Mouse (Mus musculus) heart, postnatal 10 days (tissue): ENCODE data around the gene Slc47a1. TPM values are rescaled to one million over a fixed set of nuclear protein-coding genes. Genes with fewer than 3 reads are reported as not detected.
"Not testable (repeated sequence)": the region's sequence is repeated elsewhere in the genome, so short reads cannot be mapped to it uniquely, and the experiment has no call there.

ENCODE experiments used
- DNase-seq, 2 experiments: peaks; one replicate each; pipeline ENCODE4 v3.0.0; 2021
- intact Hi-C: fragments of 180-260 bp; cut with DNase I; formaldehyde crosslinking; loops from one replicate; pipeline ENCODE4 v1.15.1; 2025
- total RNA-seq, 2 experiments: library from RNA; stranded (reverse); gene quantifications; 2 replicates each; pipeline ENCODE4 v1.2.3; 2021

Slc47a1 gene
- total RNA-seq, 2 experiments from 2014 or later, result 34.7 to 35.6 TPM

DNA sequence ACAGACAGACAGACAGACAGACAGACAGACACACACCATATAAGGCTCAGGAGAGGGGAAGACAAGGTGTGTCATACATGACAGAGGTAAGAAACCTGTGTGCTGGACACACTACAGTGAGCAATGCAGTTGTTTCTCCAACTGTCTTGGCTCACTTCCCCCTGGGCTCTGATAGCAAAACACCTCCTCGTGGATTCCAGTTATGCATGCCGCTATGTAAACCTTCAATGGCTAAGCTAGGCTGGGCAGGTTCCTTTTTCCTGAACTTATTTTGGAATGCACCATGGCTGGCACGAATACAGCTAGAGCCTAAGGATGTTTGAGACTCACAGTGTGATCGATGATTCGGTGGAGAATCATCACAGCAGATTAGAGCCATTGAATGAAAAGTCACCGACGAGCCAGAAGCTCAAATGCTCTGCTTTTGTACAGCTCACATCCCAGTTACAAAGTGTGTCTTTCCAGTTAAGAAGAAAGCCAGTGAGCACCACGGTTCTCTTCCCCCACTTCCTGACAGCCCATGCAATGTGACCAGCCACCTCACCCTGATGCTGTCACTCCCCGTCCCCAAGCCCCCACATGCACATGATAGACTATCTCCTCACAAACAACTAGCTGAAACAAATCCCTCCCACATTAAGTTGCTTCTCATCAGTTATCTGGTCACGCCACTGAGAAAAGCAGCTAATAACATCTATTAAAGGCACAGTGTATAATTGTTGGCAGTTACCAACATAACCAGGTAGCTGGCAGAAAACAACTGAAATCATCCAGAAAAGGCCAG lies 57.0 kb downstream of the Slc47a1 start:
- no peak for DNase-seq
- intact Hi-C loops, result no loop called here

- peak in 1 of 2 experiments; percentile 28 for DNase-seq
- intact Hi-C loops, result no loop called here
These were observed 58.1 kb downstream of the Slc47a1 start for GRCm38 (mm10) chr11:61319923-61320567.

- peak; percentile 52 to 54 for DNase-seq
- intact Hi-C loops, result no loop called here
These were observed 58.8 kb downstream of the Slc47a1 start for GRCm38 (mm10) chr11:61319233-61319922.

GRCm38 (mm10) chr11:61316864-61317263 lies 61.3 kb downstream of the Slc47a1 start:
- DNase-seq, result no peak
- intact Hi-C loops, result no loop called here

GRCm38 (mm10) chr11:61310321-61310720 lies 67.8 kb downstream of the Slc47a1 start:
- intact Hi-C loops, result no loop called here
- no peak for DNase-seq

DNA sequence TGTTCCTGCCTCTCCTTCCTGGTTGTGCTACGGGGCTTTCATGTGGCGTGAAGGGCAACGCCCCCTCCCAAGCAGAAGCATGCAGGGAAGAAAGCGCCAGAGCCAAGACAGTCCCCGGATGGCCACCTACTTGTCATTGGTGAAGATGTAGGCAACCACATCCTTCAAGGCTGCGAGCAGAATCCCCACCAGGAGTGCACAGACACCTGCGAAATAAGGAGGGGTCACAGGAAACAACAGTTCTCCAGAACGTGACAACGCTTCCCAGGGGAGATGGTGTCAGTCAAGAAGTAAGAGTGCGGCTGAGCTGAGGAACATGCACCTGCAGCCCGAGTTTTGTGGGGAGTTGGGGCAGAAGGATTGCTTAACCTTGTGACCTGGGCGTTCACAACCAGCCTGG lies 68.3 kb downstream of the Slc47a1 start:
- no peak for DNase-seq
- intact Hi-C loops, result no loop called here

DNA sequence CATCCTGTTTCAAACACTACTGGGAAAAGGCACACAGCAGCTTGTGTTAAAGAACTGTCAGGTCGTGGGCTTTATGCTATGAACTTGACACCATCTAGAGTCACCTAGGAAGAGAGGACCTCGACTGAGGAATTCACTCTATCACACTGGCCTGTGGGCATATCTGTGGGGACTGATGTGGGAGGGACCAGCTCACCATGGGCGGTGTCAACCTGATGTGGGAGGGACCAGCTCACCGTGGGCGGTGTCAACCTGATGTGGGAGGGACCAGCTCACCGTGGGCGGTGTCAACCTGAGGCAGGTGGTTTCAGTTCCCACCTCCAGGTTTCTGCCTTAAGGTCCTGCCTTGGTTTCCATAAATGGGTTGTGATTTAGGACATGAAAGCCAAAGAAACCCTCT lies 70.3 kb downstream of the Slc47a1 start:
- DNase-seq, result no peak
- intact Hi-C loops, result no loop called here

DNA sequence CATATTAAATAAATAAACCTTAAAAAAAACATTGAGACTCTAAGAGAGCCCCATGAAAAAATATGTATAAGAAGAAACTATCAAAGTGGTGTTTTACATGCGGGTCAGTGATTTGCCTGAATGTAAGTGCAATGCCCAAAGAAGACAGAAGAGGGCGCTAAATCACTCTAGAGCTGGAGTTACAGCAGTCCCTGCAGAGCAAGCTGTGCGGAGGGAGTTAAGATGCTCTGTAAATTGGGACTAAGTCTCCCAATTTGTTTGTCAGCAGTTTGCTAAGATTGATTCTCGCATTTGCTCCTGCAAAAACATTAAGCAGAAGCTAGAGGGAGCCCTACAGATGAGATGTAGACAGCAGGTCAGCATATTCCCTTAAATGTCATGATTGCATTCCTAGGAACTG lies 72.8 kb downstream of the Slc47a1 start:
- intact Hi-C loops, result no loop called here
- DNase-seq, result peak in 1 of 2 experiments; percentile 50

DNA sequence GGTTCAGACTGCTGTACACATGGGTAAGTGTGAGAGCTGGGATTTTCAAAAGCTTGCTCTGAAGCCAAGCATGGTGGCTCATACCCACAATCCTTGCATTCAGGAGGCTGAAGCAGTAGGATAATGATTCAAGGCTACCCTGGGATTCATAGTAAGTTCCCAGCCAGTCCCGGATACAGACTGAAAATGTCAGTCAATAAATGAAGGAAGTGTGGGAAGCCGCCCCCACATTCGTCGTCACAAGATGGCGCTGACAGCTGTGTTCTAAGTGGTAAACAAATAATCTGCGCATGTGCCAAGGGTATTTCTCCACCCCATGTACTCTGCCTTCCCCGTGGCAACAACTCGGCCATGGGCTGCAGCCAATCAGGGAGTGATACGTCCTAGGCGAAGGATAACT lies 73.6 kb downstream of the Slc47a1 start:
- DNase-seq, intact Hi-C loops: not testable (repeated sequence)

DNA sequence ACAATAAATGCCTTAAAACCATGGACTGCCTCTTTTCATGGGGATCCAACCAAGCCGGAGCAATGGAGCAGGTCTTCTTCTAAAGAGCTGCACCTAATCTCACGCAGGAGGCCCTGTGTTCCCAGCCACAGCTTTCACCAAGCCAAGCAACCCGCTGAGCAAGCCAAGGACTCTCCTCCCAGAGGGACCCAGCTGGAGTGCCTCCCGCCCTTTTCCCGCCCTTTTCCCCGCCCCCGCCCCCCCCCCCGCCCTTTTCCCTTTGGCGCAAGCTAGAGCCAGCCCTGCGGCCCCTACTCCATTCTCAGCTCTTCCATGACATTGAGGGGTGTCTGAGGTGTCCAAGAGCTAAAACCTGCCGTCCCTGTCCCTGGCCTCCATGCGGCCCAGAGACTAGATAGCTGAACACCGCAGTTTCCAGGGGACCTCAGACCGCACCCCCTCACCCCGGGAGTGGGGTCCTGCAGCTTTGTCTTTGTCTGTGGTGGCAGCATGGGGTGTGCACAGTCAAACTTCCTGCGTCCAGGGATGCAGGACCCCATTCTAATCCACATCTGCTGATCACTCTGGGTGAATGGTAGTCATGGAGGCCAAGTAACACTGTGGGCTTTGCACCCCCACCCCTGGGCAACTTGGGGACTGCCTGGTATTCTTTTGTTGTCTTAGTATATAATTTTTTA lies 77.3 kb downstream of the Slc47a1 start:
- intact Hi-C loops, result no loop called here
- peak; percentile 35 to 45 for DNase-seq

GRCm38 (mm10) chr11:61300205-61300604 lies 77.9 kb downstream of the Slc47a1 start:
- no peak for DNase-seq
- intact Hi-C loops, result no loop called here

DNA sequence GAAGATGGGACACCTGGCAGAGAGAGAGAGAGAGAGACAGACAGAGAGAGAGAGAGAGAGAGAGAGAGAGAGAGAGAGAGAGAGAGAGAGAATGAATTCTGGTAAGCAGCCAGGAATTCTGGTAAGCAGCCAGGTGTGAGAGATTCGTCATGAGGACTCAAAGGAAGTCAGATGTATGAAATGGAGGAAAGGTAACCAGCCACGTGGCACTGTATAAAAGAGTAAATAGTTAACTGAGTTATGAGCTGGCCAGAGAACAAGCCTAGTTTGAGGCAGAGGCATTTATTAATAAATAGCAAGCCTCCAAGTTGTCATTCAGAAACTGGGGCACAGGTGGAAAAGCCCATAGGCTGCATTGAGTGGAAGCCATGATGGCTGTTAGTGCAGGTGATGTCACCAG lies 80.2 kb downstream of the Slc47a1 start:
- intact Hi-C loops, result no loop called here
- no peak for DNase-seq

- intact Hi-C loops, result no loop called here
- DNase-seq, result no peak
These were observed 80.8 kb downstream of the Slc47a1 start for GRCm38 (mm10) chr11:61297326-61297725.

DNA sequence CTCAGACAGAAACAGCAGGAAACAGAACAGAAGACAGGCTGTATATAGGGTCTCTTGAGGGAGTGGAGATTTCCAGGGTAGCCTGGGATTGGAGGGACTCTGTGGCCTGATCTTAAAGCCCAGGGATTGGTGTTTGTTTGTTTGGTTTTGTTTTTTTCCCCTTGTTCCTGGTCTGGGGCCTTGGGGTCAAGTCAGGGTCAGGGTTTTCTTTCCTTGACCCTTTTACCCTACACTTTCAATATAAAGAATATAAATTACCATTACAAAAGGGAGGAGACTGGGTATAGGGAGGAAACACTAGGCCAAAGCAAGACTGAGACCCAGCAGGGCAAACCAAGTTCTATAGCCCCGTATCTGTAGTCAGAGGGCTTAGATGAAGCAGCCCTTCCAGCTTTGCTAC lies 81.6 kb downstream of the Slc47a1 start:
- DNase-seq, result no peak
- intact Hi-C loops, result no loop called here

DNA sequence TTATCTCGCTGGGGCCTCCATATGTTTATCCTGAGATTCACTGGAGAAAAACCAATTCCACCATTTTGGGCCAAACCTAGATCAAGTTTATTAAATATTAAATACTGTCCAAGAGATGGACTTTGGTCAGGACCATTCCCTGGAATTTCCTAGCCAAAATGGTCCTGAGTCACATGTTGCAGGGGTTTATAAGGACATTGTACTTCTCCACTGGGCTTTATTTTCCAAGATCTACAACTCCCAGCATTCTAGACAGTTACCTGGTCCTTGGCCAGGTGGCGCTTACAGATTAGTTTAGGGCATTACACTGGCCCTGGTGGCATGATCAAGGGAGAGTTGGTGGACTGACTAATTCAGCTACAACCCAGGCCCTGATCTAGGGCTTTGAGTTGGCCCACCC lies 82.6 kb downstream of the Slc47a1 start:
- intact Hi-C loops, result no loop called here
- DNase-seq, result no peak

- intact Hi-C loops, result no loop called here
- no peak for DNase-seq
These were observed 83.7 kb downstream of the Slc47a1 start for GRCm38 (mm10) chr11:61294431-61294830.

Other genes starting within 250 kb of the Slc47a1 start
- 10 to 100 TPM; 55.1 to 57.6 TPM for gene Usp22, start 203.3 kb downstream of the Slc47a1 start, total RNA-seq
- gene Aldh3a1, start 170.8 kb downstream of the Slc47a1 start, total RNA-seq, result under 1 TPM; 0.45 to 0.89 TPM
- gene Aldh3a2, start 110.9 kb downstream of the Slc47a1 start, total RNA-seq, result 10 to 100 TPM; 47.0 to 48.4 TPM
- under 1 TPM; 0.10 TPM for gene Slc47a2, start 35.5 kb downstream of the Slc47a1 start, total RNA-seq
- gene Rnf112, start 75.8 kb upstream of the Slc47a1 start, total RNA-seq, result under 1 TPM; 0.19 to 0.27 TPM
- 100 to 1,000 TPM; 112 to 142 TPM for gene Mfap4, start 107.1 kb upstream of the Slc47a1 start, total RNA-seq
- 10 to 100 TPM; 11.7 to 12.0 TPM for gene Mapk7, start 116.1 kb upstream of the Slc47a1 start, total RNA-seq
- gene B9d1, start 126.8 kb upstream of the Slc47a1 start, total RNA-seq, result 10 to 100 TPM; 10.2 to 10.3 TPM
- gene Epn2, start 201.3 kb upstream of the Slc47a1 start, total RNA-seq, result 10 to 100 TPM; 36.5 to 37.4 TPM